Mouse (Mus musculus): ENCODE data around the gene Neo1. TPM values are rescaled to one million over a fixed set of nuclear protein-coding genes. Genes with fewer than 3 reads are reported as not detected.

Neo1 gene
- polyA plus RNA-seq (2015; fragmentation: Illumina TruSeq; extraction: RNeasy Lipid Tissue Mini Kit (QIAGEN cat#74804); ENCODE audit: insufficient read depth, low read depth, low replicate concordance) = 8.0 TPM

GRCm38 (mm10) chr9:59036159-59036731 is at the start of gene Neo1:
Gene Neo1, minus strand, starts transcription at chr9:59036441.

Other genes starting within 250 kb of the Neo1 start
- gene Hcn4, start 213.0 kb downstream of the Neo1 start, polyA plus RNA-seq (2015; fragmentation: Illumina TruSeq; extraction: RNeasy Lipid Tissue Mini Kit (QIAGEN cat#74804); ENCODE audit: insufficient read depth, low read depth, low replicate concordance) = 0.63 TPM